Mouse (Mus musculus): ENCODE data around the gene Pbld2.

DNA sequence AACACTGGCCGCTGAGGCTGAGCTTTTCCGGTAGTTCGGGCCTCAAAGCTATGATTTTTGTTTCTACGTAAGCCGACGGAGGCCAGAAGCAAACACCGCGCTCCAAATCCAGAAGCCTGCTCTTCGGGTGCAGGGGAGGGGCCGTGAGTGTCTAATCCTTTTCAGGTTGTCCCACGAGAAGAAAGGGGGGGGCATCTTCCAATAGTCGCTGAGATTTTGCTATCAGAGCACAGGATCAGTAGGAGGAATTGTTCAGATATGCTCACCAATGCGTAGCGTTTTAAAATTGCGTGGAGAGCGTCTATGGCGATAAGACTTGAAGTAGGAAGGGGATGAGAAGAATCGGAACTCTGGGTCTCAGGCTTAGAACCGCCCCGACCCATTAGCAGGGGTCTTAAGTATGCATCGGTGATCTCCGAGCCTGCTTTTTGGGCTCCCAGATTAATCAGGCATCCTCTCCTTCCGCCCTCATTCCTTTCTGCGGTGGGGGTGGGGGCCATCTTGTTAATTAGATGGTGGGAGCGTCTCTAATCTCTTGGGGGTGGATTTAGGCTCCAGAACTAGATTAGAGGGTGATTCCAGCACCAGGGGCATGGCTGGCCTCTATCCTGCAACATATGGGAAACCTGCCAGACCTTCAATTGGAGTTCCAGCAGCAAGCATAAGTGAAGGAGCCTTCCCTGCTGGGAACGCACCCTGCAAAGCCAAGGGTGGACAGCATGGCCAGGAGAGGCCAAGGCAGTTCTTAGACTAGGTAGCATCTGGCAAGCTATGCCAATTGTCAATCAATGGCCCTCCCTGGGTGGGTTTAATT is 65.8 kb downstream of the Pbld2 start:
- no peak for TF ChIP-seq CTCF (IDR thresholded peaks at IDR 0.05; ENCODE audit: low read depth)
- no peak for TF ChIP-seq EP300 (IDR thresholded peaks at IDR 0.05; ENCODE audit: low read depth)
